Mouse (Mus musculus) hindbrain, embryonic 16.5 days (tissue): Measurements from ENCODE around the gene Med27. TPM values are rescaled to one million over a fixed set of nuclear protein-coding genes. Genes with fewer than 3 reads are reported as not detected.

Experiments
- ATAC-seq: fragments of 200-750 bp; cut with Nextera tagmentation; 2 replicates; pipeline ENCODE4 v1.8.0; 2017; ENCODE audit warnings: moderate TSS enrichment, moderate library complexity
- H3K27ac ChIP-seq: fragments of 300-500 bp; sonication (generic); 2 replicates; pipeline ENCODE4 v1.5.1; 2014; ENCODE audit warnings: low read depth, mild to moderate bottlenecking, control low read depth, low read length, moderate library complexity
- H3K27me3 ChIP-seq: fragments of 300-500 bp; sonication (generic); replicated peaks from 2 replicates; pipeline ENCODE4 v1.6.1; 2014; ENCODE audit warnings: low read length; ENCODE audit not compliant: control insufficient read depth, insufficient read depth
- H3K36me3 ChIP-seq: fragments of 300-500 bp; sonication (generic); 2 replicates; pipeline ENCODE4 v1.6.1; 2014; ENCODE audit warnings: mild to moderate bottlenecking, low read length, moderate library complexity, mixed read lengths; ENCODE audit not compliant: control insufficient read depth, insufficient read depth
- H3K4me1 ChIP-seq: fragments of 300-500 bp; sonication (generic); 2 replicates; pipeline ENCODE4 v1.6.1; 2014; ENCODE audit warnings: low read depth, low read length; ENCODE audit not compliant: control insufficient read depth, insufficient read depth
- H3K4me2 ChIP-seq: fragments of 300-500 bp; sonication (generic); 2 replicates; pipeline ENCODE4 v1.6.1; 2014; ENCODE audit warnings: mild to moderate bottlenecking, low read length, control low read depth, moderate library complexity
- H3K4me3 ChIP-seq: fragments of 300-500 bp; sonication (generic); 2 replicates; pipeline ENCODE4 v1.5.1; 2014; ENCODE audit warnings: mild to moderate bottlenecking, low read length, control low read depth, moderate library complexity
- H3K9ac ChIP-seq: fragments of 300-500 bp; sonication (generic); 2 replicates; pipeline ENCODE4 v1.6.1; 2014; ENCODE audit warnings: low read depth, mild to moderate bottlenecking, control low read depth, low read length, moderate library complexity
- H3K9me3 ChIP-seq: fragments of 300-500 bp; sonication (generic); 2 replicates; pipeline ENCODE4 v1.6.1; 2014; ENCODE audit warnings: mild to moderate bottlenecking, low read length, moderate library complexity; ENCODE audit not compliant: control insufficient read depth
- WGBS: fragments of 180-500 bp; shearing (Covaris S2); extraction: QIAGEN DNeasy Blood & Tissue Kit; methylation state at CpG from one replicate; pipeline ENCODE4 v1.1.7; 2014; 5-methylcytosine and 5-hydroxymethylcytosine counted together
- polyA plus RNA-seq: library from polyadenylated mRNA; unstranded; fragments of >200 nt; fragmentation: Nextera tagmentation; extraction: Ambion mirVana; gene quantifications from 2 replicates; pipeline ENCODE4 v1.2.1, GENCODE M21; 2015

Med27 gene
- polyA plus RNA-seq, 1 experiment from 2014 or later, result 60.2 TPM

- no peaks in the 10 kb centered on the region for H3K4me1 ChIP-seq
- ATAC-seq, result no peak
These were observed 159.8 kb downstream of the Med27 start for GRCm38 (mm10) chr2:29506411-29506810.

DNA sequence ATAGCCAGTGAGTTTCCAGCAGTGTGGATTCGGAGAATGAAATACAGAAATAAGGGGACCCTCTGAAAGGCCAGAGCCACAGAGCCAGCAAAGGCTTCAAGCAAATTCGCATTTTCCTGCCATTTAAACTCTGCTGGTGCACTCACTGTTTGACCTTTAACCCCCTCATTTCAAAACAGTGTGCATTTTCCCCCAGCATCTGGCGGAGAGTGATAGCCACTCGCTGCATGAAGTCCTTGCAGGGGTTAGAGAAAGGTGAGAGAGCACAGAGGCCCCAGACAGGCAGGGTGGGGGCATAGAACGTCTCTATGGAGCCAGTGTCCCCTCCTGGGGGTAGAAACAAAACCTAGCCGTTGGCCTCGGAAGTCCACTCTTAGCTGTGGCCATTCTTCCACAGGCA is 166.5 kb downstream of the Med27 start:
- Histone ChIP-seq H3K4me3 (no peak overlapping the region), H3K9ac (0 out of 2 replicates have a peak overlapping the region, but pooled peaks have one; percentile 11), H3K4me2 (no peak overlapping the region), H3K27ac (no peak overlapping the region), H3K27me3 (no peaks in the 10 kb centered on the region), H3K9me3 (no peaks in the 10 kb centered on the region), H3K36me3 (no peaks in the 10 kb centered on the region), H3K4me1 (peaks cover 8% of the 10 kb centered on the region)
- no peak for ATAC-seq
- WGBS, result 27% methylated on average over 7 of the region's 7 CpGs

More at GRCm38 (mm10) chr2:29506411-29506810, 159.8 kb downstream of the Med27 start:
- H3K27ac ChIP-seq, result no peak overlapping the region
- no peaks in the 10 kb centered on the region for H3K27me3 ChIP-seq
- H3K4me3 ChIP-seq, result no peak overlapping the region
- H3K9me3 ChIP-seq, result no peaks in the 10 kb centered on the region
- H3K36me3 ChIP-seq, result no peaks in the 10 kb centered on the region
- no peak overlapping the region for H3K9ac ChIP-seq
- no peak overlapping the region for H3K4me2 ChIP-seq
- WGBS, result 35% methylated on average over 4 of the region's 4 CpGs

DNA sequence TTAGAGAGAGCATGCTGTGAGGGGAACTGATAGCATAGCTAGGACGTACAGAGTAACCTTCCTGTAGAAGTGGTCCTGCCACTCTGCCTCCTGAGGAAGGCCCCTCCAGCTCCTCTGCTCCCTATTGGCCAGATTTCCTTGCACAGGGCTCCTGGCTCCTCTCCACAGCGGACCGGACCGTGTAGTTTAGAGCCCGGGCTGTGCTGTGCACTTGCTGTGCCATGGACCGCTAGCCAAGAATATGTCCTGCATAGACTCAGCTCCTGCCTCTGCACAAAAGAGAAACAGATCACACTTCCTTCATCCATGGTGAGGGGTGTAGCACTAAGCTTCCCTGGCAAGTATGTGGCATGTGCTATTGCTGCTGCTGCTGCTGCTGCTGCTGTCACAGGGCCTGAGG is 168.2 kb downstream of the Med27 start:
- Histone ChIP-seq H3K4me3 (no peak overlapping the region), H3K27ac (no peak overlapping the region), H3K4me2 (no peak overlapping the region), H3K27me3 (no peaks in the 10 kb centered on the region), H3K4me1 (peaks cover 13% of the 10 kb centered on the region), H3K9me3 (no peaks in the 10 kb centered on the region), H3K9ac (no peak overlapping the region), H3K36me3 (no peaks in the 10 kb centered on the region)
- WGBS, result 55% methylated on average over 6 of the region's 6 CpGs
- 0 out of 2 replicates have a peak, but pooled peaks have one; percentile 21 for ATAC-seq

- 72% methylated on average over 4 of the region's 4 CpGs for WGBS
- Histone ChIP-seq H3K27ac (no peak overlapping the region), H3K9ac (no peak overlapping the region), H3K4me3 (no peak overlapping the region), H3K27me3 (no peaks in the 10 kb centered on the region), H3K9me3 (no peaks in the 10 kb centered on the region), H3K36me3 (no peaks in the 10 kb centered on the region), H3K4me1 (peaks cover 13% of the 10 kb centered on the region), H3K4me2 (no peak overlapping the region)
- ATAC-seq, result peak; percentile 59; the same call in 1 of the 2 replicates
These were observed 169.3 kb downstream of the Med27 start for GRCm38 (mm10) chr2:29515831-29516447.

GRCm38 (mm10) chr2:29516621-29517170 is 170.1 kb downstream of the Med27 start:
- no peaks in the 10 kb centered on the region for H3K36me3 ChIP-seq
- ATAC-seq, result no peak
- no peak overlapping the region for H3K27ac ChIP-seq
- H3K4me2 ChIP-seq, result no peak overlapping the region
- H3K4me1 ChIP-seq, result peaks cover 13% of the 10 kb centered on the region
- no peaks in the 10 kb centered on the region for H3K27me3 ChIP-seq
- WGBS, result 26% methylated on average over 9 of the region's 9 CpGs
- H3K4me3 ChIP-seq, result no peak overlapping the region
- peak overlapping the region; percentile 21; the same call in 1 of the 2 replicates for H3K9ac ChIP-seq
- no peaks in the 10 kb centered on the region for H3K9me3 ChIP-seq

DNA sequence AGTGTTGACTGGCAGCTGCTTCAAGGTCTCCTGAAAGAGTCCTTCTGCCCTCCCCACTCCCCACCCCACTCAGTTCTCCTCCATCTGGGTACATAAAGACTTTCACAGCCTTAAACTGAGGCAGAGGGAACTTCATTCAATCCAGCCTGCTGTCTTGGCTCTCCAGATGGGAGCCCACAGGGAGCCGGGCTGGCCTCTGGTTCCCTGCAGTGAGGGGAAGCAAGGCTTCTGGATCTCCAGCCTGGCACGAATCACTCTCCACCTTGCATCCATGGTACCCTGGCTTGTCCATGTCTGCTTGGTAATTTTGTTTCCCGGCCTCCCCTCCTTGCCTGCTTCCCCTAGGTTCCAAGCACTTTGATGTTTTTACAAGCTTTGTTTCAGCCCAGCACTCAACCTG is 172.8 kb downstream of the Med27 start:
- no peak overlapping the region for H3K4me2 ChIP-seq
- H3K9me3 ChIP-seq, result no peaks in the 10 kb centered on the region
- H3K27ac ChIP-seq, result 0 out of 2 replicates have a peak overlapping the region, but pooled peaks have one; percentile 13
- ATAC-seq, result no peak
- H3K4me3 ChIP-seq, result no peak overlapping the region
- H3K27me3 ChIP-seq, result no peaks in the 10 kb centered on the region
- 0 out of 2 replicates have a peak overlapping the region, but pooled peaks have one; percentile 6 for H3K9ac ChIP-seq
- peaks cover 21% of the 10 kb centered on the region for H3K4me1 ChIP-seq
- WGBS, result 30% methylated on average over 3 of the region's 3 CpGs
- no peaks in the 10 kb centered on the region; the same call in 1 of the 2 replicates for H3K36me3 ChIP-seq

- H3K27ac ChIP-seq, result no peak overlapping the region
- H3K27me3 ChIP-seq, result no peaks in the 10 kb centered on the region
- no peak overlapping the region for H3K4me3 ChIP-seq
- ATAC-seq, result no peak
- H3K4me1 ChIP-seq, result peaks cover 25% of the 10 kb centered on the region
- H3K9ac ChIP-seq, result no peak overlapping the region
- 45% methylated on average over 6 of the region's 6 CpGs for WGBS
- H3K36me3 ChIP-seq, result no peaks in the 10 kb centered on the region; the same call in 1 of the 2 replicates
- no peaks in the 10 kb centered on the region for H3K9me3 ChIP-seq
- no peak overlapping the region for H3K4me2 ChIP-seq
These were observed 173.6 kb downstream of the Med27 start for GRCm38 (mm10) chr2:29520206-29520605.

GRCm38 (mm10) chr2:29521486-29521885 is 174.9 kb downstream of the Med27 start:
- Histone ChIP-seq H3K27ac (no peak overlapping the region), H3K9me3 (no peaks in the 10 kb centered on the region), H3K27me3 (no peaks in the 10 kb centered on the region), H3K4me2 (no peak overlapping the region), H3K4me1 (peaks cover 33% of the 10 kb centered on the region), H3K36me3 (no peaks in the 10 kb centered on the region; the same call in 1 of the 2 replicates), H3K4me3 (no peak overlapping the region), H3K9ac (no peak overlapping the region)
- WGBS, result 73% methylated on average over 7 of the region's 7 CpGs
- ATAC-seq, result no peak

DNA sequence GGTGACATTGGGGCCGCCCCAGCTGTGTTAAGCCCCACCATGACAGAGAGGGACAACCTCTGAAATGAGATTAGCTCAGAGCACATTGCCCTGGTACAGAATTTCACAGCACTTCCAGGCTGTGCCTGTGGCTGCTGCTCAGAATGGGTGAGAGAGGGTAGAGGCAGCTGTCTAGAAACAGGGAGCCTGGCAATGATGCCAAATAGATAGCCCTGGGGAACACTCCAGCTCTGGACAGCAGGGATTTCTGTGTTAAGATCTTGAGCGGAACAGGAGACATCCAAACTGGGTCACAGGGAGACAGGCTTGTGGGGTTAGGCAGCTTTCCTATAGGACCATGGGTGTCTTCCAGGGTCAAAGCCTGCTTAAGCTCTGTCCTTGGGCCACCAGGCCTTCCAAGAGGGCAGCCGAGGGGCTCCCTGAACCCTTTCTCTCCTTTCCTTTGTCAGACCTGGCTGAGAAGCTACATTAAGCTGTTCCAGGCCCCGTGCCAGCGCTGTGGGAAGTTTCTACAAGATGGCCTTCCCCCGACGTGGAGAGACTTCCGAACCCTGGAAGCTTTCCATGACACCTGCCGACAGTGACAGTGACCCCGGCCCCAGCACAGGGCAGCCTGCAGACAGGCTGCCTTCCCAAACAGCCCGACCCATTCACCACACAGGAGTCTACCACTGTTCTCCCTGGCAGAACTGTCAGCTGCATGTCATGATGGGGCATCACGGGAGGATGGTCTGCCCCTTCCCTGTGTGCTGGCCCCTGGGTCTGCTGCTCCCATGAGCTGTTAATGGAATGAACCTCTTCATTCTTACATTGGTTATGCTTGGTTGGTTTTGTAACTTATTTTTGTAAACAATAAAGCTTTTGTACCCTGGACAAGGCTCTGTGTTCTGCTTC is 177.5 kb downstream of the Med27 start:
- no peaks in the 10 kb centered on the region for H3K27me3 ChIP-seq
- H3K36me3 ChIP-seq, result no peaks in the 10 kb centered on the region; the same call in 1 of the 2 replicates
- H3K9ac ChIP-seq, result no peak overlapping the region
- peaks cover 26% of the 10 kb centered on the region for H3K4me1 ChIP-seq
- H3K4me2 ChIP-seq, result no peak overlapping the region
- 43% methylated on average over 12 of the region's 12 CpGs for WGBS
- H3K9me3 ChIP-seq, result no peaks in the 10 kb centered on the region
- H3K4me3 ChIP-seq, result no peak overlapping the region
- ATAC-seq, result peak; percentile 41
- H3K27ac ChIP-seq, result no peak overlapping the region
